Mouse (Mus musculus): ENCODE measurements around the gene Adgrg5. TPM values are rescaled to one million over a fixed set of nuclear protein-coding genes. Genes with fewer than 3 reads are reported as not detected.

The Adgrg5 gene
- polyA plus RNA-seq, 1 experiment from 2014 or later = 1.4 TPM

DNA sequence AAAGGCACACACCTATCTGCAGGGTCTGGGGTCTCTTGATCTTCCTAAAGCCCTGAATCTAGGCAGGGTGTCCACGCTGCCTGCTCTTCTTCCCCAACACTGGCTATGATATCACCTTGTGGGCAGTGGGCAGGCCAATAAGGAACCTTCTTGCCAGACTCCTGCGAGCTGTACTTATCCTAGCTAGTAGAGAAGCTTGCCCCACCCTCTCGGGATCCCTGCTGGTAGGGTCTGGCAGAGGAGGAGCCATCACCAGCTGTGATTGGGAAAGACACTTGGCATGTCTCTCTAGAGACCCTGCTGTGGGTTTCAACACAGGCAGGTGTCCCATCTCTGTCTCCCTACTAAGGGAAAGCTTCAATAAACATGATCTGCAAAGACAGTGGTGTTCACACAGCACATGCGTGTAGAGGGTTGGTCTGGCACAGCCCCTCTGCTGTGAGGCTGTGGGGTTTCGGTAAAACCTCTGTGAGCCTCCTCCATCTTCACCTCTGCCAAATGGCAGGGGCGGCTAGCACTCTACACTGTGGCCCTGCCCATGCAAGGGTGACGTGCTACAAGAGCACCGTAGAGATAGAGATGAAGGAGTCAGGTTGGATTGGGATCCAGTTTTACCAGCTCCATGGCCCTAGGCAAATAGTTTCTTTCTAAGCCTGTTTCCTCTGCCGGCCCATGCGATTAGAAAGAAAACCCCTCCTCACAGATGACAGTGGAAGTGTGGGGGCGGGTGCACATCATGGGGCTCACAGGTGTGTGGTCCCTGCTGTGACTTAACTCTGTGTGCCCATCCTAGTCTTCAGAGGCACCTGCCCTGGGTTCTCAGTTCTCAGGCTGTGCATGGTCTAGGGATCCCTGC lies 67.3 kb downstream of the Adgrg5 start:
- Histone ChIP-seq H3K4me3 (ENCODE audit: low read length) (no peak overlapping the region), H3K36me3 (ENCODE audit: control insufficient read depth, insufficient read depth) (no peaks in the 10 kb centered on the region), H3K27me3 (ENCODE audit: control insufficient read depth, insufficient read depth, low read length) (no peaks in the 10 kb centered on the region), H3K27ac (ENCODE audit: low read length) (peak overlapping the region; percentile 13), H3K9ac (ENCODE audit: low read length) (no peak overlapping the region), H3K9me3 (replicated peaks; ENCODE audit: control insufficient read depth, low read length) (no peaks in the 10 kb centered on the region), H3K4me1 (ENCODE audit: control insufficient read depth, insufficient read depth, low read length) (peaks cover 49% of the 10 kb centered on the region), H3K4me2 (ENCODE audit: low read depth, low read length) (no peak overlapping the region)
- 62% methylated on average over 11 of the region's 11 CpGs for WGBS
- ATAC-seq (replicated peaks; ENCODE audit: extremely low read depth, insufficient read depth, low FRiP score) = no peak

DNA sequence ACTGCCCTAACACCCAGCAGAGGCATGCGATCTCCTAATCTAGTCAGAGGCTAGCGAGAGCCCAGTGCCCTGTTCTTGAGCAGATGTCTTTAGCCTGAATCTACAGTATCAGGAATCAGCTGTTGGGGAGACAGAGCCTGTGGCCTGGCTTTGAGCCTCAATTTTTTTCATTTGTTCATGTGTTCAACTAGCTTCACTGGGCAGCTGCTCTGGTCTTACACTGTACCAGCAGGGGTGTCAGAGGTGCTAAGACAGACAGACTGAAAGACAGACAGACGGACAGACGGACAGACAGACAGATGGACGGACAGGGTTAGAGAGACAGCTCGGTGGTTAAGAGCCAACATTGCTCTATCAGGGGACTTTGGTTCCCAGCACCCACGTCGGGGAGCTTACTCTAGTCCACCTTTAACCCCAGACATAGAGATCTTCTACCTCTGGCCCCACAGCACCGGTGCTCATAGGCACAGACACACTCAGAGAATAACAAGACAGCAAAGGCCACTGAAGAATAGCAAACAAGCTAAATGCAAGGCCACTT lies 68.0 kb downstream of the Adgrg5 start:
- Histone ChIP-seq H3K9ac (ENCODE audit: low read length) (no peak overlapping the region), H3K4me1 (ENCODE audit: control insufficient read depth, insufficient read depth, low read length) (peaks cover 48% of the 10 kb centered on the region), H3K27me3 (ENCODE audit: control insufficient read depth, insufficient read depth, low read length) (no peaks in the 10 kb centered on the region), H3K36me3 (ENCODE audit: control insufficient read depth, insufficient read depth) (no peaks in the 10 kb centered on the region), H3K4me3 (ENCODE audit: low read length) (no peak overlapping the region), H3K4me2 (ENCODE audit: low read depth, low read length) (no peak overlapping the region), H3K9me3 (replicated peaks; ENCODE audit: control insufficient read depth, low read length) (no peaks in the 10 kb centered on the region), H3K27ac (ENCODE audit: low read length) (peak overlapping the region; percentile 19)
- ATAC-seq (replicated peaks; ENCODE audit: extremely low read depth, insufficient read depth, low FRiP score) = no peak
- WGBS = 74% methylated on average over 9 of the region's 9 CpGs

DNA sequence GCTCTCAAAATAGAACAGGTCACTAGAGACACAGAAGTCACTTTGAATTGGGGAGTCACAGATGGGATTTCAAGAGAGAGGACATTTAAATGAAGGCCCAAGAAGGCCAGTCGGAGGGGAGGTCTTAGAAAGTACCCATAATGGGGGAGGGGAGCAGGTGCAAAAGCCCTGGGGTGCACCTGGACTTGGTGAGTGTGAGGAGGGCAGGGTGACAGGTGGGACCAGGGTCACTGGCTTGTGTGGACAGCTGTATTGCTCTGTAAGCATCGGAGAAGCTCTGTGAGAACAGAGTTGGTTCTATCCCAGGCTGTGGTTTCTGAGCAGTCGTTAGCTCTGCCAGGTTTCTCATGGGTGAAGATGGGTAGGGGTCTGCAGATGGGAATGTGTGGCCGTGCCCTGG lies 68.5 kb downstream of the Adgrg5 start:
- Histone ChIP-seq H3K9ac (ENCODE audit: low read length) (no peak overlapping the region), H3K4me3 (ENCODE audit: low read length) (no peak overlapping the region), H3K4me2 (ENCODE audit: low read depth, low read length) (no peak overlapping the region), H3K4me1 (ENCODE audit: control insufficient read depth, insufficient read depth, low read length) (peaks cover 43% of the 10 kb centered on the region), H3K9me3 (replicated peaks; ENCODE audit: control insufficient read depth, low read length) (no peaks in the 10 kb centered on the region), H3K27ac (ENCODE audit: low read length) (peak overlapping the region; percentile 52), H3K27me3 (ENCODE audit: control insufficient read depth, insufficient read depth, low read length) (no peaks in the 10 kb centered on the region), H3K36me3 (ENCODE audit: control insufficient read depth, insufficient read depth) (no peaks in the 10 kb centered on the region)
- ATAC-seq (replicated peaks; ENCODE audit: extremely low read depth, insufficient read depth, low FRiP score) = no peak
- WGBS = 76% methylated on average over 4 of the region's 4 CpGs

DNA sequence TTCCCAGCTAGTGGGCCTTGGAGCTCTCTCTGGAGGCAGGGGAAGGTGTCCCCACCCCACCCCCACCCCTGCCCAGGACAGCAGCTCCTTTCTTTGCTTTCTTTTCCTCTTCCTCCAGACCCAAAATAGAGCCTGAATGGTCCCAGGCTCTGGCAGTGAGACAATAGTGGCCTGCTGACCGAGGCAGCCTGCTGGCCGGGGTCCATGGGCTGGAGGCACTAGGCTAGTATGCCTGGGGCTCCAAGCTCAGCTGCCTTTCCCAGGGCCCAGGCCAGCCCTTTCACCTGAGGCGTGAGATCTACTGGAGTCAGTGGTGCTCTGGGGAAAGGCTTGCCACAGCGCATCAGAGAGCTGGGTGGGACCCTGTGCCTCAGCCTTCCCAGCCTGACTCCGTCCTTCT lies 69.0 kb downstream of the Adgrg5 start:
- Histone ChIP-seq H3K9me3 (replicated peaks; ENCODE audit: control insufficient read depth, low read length) (no peaks in the 10 kb centered on the region), H3K9ac (ENCODE audit: low read length) (no peak overlapping the region), H3K4me3 (ENCODE audit: low read length) (no peak overlapping the region), H3K36me3 (ENCODE audit: control insufficient read depth, insufficient read depth) (no peaks in the 10 kb centered on the region), H3K27me3 (ENCODE audit: control insufficient read depth, insufficient read depth, low read length) (no peaks in the 10 kb centered on the region), H3K27ac (ENCODE audit: low read length) (peak overlapping the region; percentile 52), H3K4me1 (ENCODE audit: control insufficient read depth, insufficient read depth, low read length) (peaks cover 42% of the 10 kb centered on the region), H3K4me2 (ENCODE audit: low read depth, low read length) (no peak overlapping the region)
- 49% methylated on average over 5 of the region's 5 CpGs for WGBS
- peak; percentile 56; the same call in 1 of the 2 replicates for ATAC-seq (replicated peaks; ENCODE audit: extremely low read depth, insufficient read depth, low FRiP score)

Other genes with a start within 250 kb of the Adgrg5 start
- 0.29 and 0.57 TPM in 2 replicates for gene Pllp, start 227.4 kb upstream of the Adgrg5 start, polyA plus RNA-seq (2015; fragmentation: Nextera tagmentation; extraction: Ambion mirVana)
- gene Ccl22, start 178.1 kb upstream of the Adgrg5 start, polyA plus RNA-seq (2015; fragmentation: Nextera tagmentation; extraction: Ambion mirVana) = 0.16 TPM in 1 of 2 replicates, not detected in the other
- gene Cx3cl1, start 151.7 kb upstream of the Adgrg5 start, polyA plus RNA-seq (2015; fragmentation: Nextera tagmentation; extraction: Ambion mirVana) = 8.2 and 9.3 TPM in 2 replicates
- 0.44 and 0.51 TPM in 2 replicates for gene Ccl17, start 113.2 kb upstream of the Adgrg5 start, polyA plus RNA-seq (2015; fragmentation: Nextera tagmentation; extraction: Ambion mirVana)
- gene Coq9, start 85.4 kb upstream of the Adgrg5 start, polyA plus RNA-seq (2015; fragmentation: Nextera tagmentation; extraction: Ambion mirVana) = 194 and 209 TPM in 2 replicates
- 88.2 and 98.8 TPM in 2 replicates for gene Ciapin1, start 85.3 kb upstream of the Adgrg5 start, polyA plus RNA-seq (2015; fragmentation: Nextera tagmentation; extraction: Ambion mirVana)
- gene Polr2c, start 66.2 kb upstream of the Adgrg5 start, polyA plus RNA-seq (2015; fragmentation: Nextera tagmentation; extraction: Ambion mirVana) = 123 and 134 TPM in 2 replicates
- 28.9 and 33.7 TPM in 2 replicates for gene Dok4, start 47.4 kb upstream of the Adgrg5 start, polyA plus RNA-seq (2015; fragmentation: Nextera tagmentation; extraction: Ambion mirVana)
- gene Ccdc102a, start 5.6 kb upstream of the Adgrg5 start, polyA plus RNA-seq (2015; fragmentation: Nextera tagmentation; extraction: Ambion mirVana) = 17.4 and 19.8 TPM in 2 replicates
- gene Adgrg1, start 51.1 kb downstream of the Adgrg5 start, polyA plus RNA-seq (2015; fragmentation: Nextera tagmentation; extraction: Ambion mirVana) = 12.0 and 18.0 TPM in 2 replicates
- 4.9 and 5.2 TPM in 2 replicates for gene Adgrg3, start 94.0 kb downstream of the Adgrg5 start, polyA plus RNA-seq (2015; fragmentation: Nextera tagmentation; extraction: Ambion mirVana)
- gene Drc7, start 131.4 kb downstream of the Adgrg5 start, polyA plus RNA-seq (2015; fragmentation: Nextera tagmentation; extraction: Ambion mirVana) = 0.46 and 0.56 TPM in 2 replicates
- 17.1 and 19.1 TPM in 2 replicates for gene Katnb1, start 157.5 kb downstream of the Adgrg5 start, polyA plus RNA-seq (2015; fragmentation: Nextera tagmentation; extraction: Ambion mirVana)

Data from heart, embryonic 16.5 days (tissue).